Mouse (Mus musculus) gastrocnemius, postnatal 25 days (tissue): Measurements from ENCODE around the gene Ank3. TPM values are rescaled to one million over a fixed set of nuclear protein-coding genes. Genes with fewer than 3 reads are reported as not detected.
A peak's percentile ranks its signal among the peaks of the same experiment; 100 is the strongest.

ENCODE experiments used
- DNase-seq: peaks from one replicate; pipeline ENCODE4 v3.0.0; 2022
- total RNA-seq, 2 experiments: library from RNA; stranded (reverse); gene quantifications; 1 replicate in 1 of 2; 2 replicates in 1 of 2; pipeline ENCODE4 v1.2.3; 2021

Ank3 gene
- total RNA-seq, 2 experiments from 2014 or later: 86.6 to 98.7 TPM

GRCm38 (mm10) chr10:69405431-69405830 is 6.9 kb downstream of the Ank3 start:
- DNase-seq: no peak

GRCm38 (mm10) chr10:69414888-69415287 is 16.3 kb downstream of the Ank3 start:
- DNase-seq: no peak

DNA sequence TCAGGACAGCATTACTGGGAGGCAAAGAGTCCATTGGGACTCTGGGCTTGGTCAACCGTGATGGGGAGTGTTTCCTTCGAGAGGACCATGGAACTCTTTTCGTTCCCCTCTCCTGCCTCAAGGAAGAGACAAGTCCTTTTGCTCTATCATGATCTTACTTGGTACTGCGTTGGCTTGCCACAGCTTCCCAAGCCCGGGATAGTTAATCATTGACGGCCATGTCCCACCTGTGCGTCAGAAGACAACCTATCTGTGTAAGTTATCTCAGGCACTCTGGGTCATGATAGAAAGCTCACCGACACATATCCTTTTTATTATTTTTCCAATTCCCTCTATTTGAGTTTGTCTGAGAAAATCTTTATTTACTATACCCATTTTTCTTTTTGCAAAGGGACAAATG is 20.1 kb downstream of the Ank3 start:
- DNase-seq: no peak

GRCm38 (mm10) chr10:69420306-69420705 is 21.7 kb downstream of the Ank3 start:
- no peak for DNase-seq

GRCm38 (mm10) chr10:69424051-69424450 is 25.5 kb downstream of the Ank3 start:
- DNase-seq: no peak

DNA sequence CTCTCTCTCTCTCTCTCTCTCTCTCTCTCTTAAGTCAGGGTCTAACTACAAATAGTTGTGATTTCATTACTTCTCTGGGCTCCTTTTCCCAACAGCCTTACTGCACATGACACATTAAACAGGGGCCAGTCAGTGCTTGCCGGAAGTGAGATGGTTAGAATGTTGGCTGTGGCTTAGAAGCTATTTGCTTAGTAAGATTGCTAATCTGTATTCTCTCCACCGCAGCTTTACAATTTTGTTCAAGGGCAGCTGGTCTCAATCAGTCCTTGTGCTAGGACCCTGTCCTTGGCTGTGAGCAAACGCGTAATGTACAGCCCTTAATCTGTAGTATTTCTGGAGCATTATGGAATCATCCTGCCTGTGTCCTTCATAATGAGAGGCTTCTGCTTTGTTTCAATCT is 31.6 kb downstream of the Ank3 start:
- DNase-seq: no peak

GRCm38 (mm10) chr10:69431101-69431500 is 32.5 kb downstream of the Ank3 start:
- DNase-seq: no peak

GRCm38 (mm10) chr10:69435213-69435612 is 36.6 kb downstream of the Ank3 start:
- DNase-seq: no peak

GRCm38 (mm10) chr10:69439449-69439848 is 40.9 kb downstream of the Ank3 start:
- no peak for DNase-seq

DNA sequence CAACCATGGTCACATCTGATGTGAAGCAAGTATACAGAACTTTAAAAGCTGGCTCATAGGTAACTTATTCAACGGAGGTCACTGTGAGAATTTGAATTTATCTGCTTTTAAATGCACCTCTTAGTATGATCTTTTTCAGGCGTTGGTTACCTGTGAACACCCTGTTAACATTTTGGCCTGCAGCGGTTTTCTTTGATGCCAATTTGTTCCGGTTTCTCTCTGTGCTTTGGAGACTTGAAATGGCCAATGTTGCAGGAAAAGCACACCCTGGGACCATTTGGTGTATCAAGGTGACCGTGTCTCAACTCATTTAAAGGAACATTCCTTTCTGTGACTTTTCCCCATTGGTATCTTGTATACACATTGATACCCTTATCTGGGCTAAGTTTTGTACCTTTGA is 46.0 kb downstream of the Ank3 start:
- DNase-seq: no peak

DNA sequence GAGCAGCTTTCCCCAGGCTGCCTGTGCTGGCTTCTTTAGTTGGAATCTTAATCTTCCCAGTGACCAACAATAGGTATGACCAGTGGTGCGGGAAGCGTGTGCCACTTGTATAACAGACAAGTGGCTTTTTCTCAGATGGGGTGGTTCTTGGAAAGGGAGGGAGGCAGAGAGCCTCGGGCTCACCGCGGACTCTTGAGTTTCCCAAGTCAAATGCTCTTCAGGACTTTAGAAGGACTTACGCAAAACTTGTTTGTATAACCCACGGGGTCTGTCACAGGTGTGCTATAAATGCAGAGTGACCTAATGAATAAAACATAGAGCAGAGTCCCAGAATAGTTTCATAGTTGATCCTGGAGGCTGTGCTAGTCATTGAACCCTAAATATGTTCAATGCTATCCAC is 47.4 kb downstream of the Ank3 start:
- no peak for DNase-seq

DNA sequence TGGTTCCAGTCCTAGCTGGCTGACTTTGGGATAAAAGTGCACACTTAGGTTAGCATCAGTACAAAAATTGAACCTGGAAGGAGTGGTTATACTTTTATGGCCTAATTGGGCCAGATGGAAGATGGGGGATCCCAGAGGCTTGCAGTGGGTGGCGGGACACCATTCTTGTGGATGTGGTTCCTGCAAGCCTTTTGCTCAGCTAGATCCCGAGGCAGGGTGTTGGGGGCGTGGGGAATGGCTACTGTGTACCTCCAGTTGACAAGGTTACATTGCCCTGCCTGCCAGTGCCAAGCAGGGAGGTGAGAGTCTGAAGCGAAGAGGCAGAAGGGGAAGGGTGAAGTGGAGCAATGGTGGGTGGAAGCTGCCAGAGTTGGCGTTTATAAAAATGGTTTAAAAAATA is 48.0 kb downstream of the Ank3 start:
- DNase-seq: no peak

- no peak for DNase-seq
Measured at GRCm38 (mm10) chr10:69447308-69447707, 48.7 kb downstream of the Ank3 start.

GRCm38 (mm10) chr10:69448174-69448573 is 49.6 kb downstream of the Ank3 start:
- no peak for DNase-seq

GRCm38 (mm10) chr10:69451006-69451405 is 52.4 kb downstream of the Ank3 start:
- DNase-seq: no peak

GRCm38 (mm10) chr10:69452180-69452977 is 53.8 kb downstream of the Ank3 start:
- no peak for DNase-seq

- no peak for DNase-seq
Measured at GRCm38 (mm10) chr10:69453531-69453930, 55.0 kb downstream of the Ank3 start.

DNA sequence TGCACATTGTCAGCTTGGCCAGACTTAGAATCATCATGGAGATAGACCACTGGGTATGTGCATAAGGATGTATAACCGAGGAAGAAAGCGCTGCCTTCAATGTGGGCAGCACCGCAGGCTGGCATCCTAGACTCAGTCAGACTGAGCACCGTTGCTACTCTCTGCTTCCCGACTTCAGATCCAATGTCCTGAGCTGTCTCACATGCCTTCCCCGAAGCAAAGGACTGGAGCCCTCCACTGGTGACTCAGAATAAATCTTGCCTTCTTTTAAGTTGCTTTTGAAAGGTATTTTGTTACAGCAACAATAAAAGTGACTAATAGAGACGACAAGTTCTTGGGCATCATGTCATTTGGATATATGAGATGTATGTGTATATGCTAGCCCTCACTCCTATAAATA is 55.9 kb downstream of the Ank3 start:
- no peak for DNase-seq

GRCm38 (mm10) chr10:69464826-69465225 is 66.3 kb downstream of the Ank3 start:
- DNase-seq: no peak

DNA sequence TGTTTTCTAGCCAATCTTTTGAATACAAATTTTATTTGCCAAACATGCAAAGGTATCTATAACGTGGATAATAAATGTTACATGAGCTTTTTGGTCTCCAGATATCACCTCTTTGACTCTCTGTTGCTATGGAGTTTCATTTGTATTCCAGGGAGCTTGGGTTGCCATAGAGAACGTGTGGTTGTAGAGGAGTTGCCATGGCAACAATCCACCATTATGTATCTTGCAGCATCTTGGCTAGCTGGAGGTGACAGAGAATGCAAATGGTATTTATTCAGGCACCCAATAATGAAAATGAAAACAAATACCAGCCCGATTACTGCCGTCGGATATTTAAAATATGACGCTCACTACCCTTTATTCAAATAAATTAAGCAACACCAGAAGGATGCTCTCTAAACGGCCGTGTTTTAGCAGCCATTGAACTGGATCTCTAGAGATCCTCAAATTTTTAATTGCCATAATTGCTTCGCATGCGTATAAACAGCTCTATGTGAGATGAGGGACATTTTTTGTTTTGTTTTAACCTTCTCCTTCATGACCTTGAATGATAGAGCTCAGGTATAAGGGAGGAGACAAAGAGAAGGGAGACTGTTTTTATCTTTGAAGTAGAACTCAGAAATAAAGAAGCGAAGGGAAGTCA is 67.1 kb downstream of the Ank3 start:
- DNase-seq: no peak

DNA sequence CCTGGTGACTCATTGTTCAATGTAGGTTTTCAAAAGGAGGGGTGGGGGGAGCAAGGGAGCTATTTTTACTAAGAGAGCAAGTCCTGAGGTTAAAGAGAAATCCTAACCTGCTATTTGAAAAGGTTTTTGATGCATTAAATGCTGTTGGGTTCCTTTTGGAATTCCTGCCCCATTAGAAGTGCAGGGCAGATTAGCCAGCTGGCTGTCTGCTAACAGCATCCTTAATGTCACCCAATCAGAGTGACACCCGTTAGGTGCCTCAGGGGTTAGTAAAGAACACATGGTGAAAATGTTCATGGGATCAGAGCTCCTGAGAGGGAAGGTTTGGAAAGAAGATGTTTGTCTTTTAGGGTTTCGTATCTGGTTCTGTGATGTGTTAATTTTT is 67.6 kb downstream of the Ank3 start:
- DNase-seq: no peak

DNA sequence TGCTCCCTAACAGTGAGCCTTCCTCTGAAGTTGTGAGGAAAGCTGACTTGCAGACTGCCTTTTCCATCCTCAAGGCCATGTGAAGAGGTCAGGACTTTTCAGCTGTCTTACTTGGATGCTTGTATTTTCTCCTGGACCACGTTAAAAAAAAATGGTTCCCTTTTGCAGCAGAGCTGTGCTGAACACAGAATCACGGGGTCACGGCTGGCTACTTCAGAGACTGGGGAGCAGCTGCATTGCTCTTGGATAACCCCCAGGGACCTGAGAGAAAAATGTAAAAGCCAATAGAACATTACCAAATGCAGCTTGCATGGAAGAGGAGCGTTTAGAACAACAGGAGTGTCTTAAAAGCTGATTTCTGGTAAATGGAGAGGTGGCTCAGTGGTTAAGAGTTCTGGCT is 68.0 kb downstream of the Ank3 start:
- peak; percentile 18 for DNase-seq

DNA sequence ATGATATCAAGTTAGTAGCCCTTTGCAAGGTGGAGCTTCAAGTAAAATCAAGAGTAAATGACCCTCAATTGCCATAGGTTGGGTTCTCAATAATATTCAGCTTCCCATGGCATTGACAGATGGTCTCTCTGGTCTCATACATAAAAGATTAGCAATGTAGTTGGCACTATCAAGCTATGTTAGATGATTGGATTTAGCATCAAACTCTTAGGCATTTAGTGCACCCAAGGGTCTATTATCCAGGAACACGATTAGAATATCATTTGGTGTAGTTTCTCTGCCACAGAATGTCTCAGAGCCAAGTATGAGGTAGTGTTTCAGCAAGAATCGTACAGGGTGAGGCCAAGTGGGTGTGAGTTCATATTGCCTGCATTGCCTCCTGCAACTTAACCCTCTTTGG is 68.6 kb downstream of the Ank3 start:
- DNase-seq: no peak

DNA sequence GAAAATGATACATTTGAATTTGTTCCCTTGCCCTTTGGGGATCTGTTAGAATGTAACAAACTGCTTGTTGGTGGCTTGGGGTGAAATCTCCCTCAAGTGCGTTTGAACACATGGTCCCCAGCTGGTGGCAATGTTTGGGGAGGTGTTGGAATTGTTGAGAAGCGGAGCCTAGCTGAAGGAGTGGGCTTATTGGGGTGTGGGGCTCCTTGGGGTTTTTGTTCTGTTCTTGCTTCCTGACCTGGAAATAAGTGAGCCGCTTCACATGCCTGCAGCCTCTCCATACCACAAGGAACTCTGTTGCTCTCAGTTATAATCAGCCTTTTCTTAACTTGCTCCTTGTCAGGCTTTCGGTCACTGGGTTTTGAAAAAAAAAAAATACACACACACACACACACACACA is 73.3 kb downstream of the Ank3 start:
- DNase-seq: no peak
